Mouse (Mus musculus) bone marrow macrophage, adult 2 months (primary cell): ENCODE results near the gene 2310034G01Rik.

ENCODE experiments used
- CTCF ChIP-seq: IDR thresholded peaks from 2 replicates; pipeline ENCODE4 v1.5.1; 2012; ENCODE audit warnings: low read depth, mild to moderate bottlenecking, low read length, moderate library complexity
- POLR2A ChIP-seq: IDR thresholded peaks from 2 replicates; pipeline ENCODE4 v1.6.1; 2012; ENCODE audit warnings: mild to moderate bottlenecking, low read depth, low read length, borderline replicate concordance

GRCm38 (mm10) chr19:46358381-46358780, 8.3 kb upstream of the 2310034G01Rik start:
- TF ChIP-seq CTCF, result no peak
- TF ChIP-seq POLR2A, result no peak
